In genomic region chr9:69681372-69682213, GRCm38 (mm10) we compare ENCODE assay signal across 12 mouse cellular contexts.
A peak's percentile ranks its signal among the peaks of the same experiment; 100 is the strongest.
DNase-seq lines count a peak whose midpoint lies in the region; ATAC-seq lines count a peak whose summit lies in the region.
"Had no signal": no experiment of that assay in that cellular context is flagged by ENCODE, and none has a peak within 500 bp of the region (broad histone marks: within the 10 kb centered on the region; RNA-seq: fewer than 3 reads in every experiment).

No protein-coding gene starts in this region.

- WGBS in midbrain, embryonic 10.5 days, result 7% methylated on average over 9 of the region's 9 CpGs
- 17% methylated on average over 9 of the region's 9 CpGs for WGBS in midbrain, embryonic 16.5 days
- 19% methylated on average over 9 of the region's 9 CpGs for WGBS in intestine, embryonic 14.5 days

- H3K9me3 ChIP-seq in midbrain, embryonic 10.5 days (replicated peaks), result no peaks in the 10 kb centered on the region
- no peaks in the 10 kb centered on the region for H3K9me3 ChIP-seq in midbrain, embryonic 16.5 days (replicated peaks; ENCODE audit: control insufficient read depth, low read length, poor library complexity, severe bottlenecking)
- no peaks in the 10 kb centered on the region for H3K9me3 ChIP-seq in intestine, embryonic 14.5 days (ENCODE audit: control insufficient read depth, low read length)
- H3K9me3 ChIP-seq: embryonic facial prominence, embryonic 12.5 days; neural tube, embryonic 12.5 days had no signal

- no peak for ATAC-seq in midbrain, embryonic 16.5 days
- 0 out of 2 replicates have a peak, but pooled peaks have one; percentile 68 for ATAC-seq in intestine, embryonic 14.5 days (replicated peaks; ENCODE audit: low FRiP score, low TSS enrichment, low read depth)
- no peak for ATAC-seq in erythroid progenitor cell, adult 5-6 weeks (replicated peaks; ENCODE audit: low FRiP score, poor library complexity, severe bottlenecking)
- ATAC-seq in cerebellum, adult (ENCODE audit: insufficient number of reproducible peaks, low FRiP score, low TSS enrichment), result no peak
- ATAC-seq in megakaryocyte progenitor cell, adult 5-6 weeks (replicated peaks; ENCODE audit: poor library complexity), result no peak

- H3K4me2 ChIP-seq in midbrain, embryonic 16.5 days (ENCODE audit: low read length), result no peak overlapping the region
- no peak overlapping the region for H3K4me2 ChIP-seq in intestine, embryonic 14.5 days (ENCODE audit: low read length)
- H3K4me2 ChIP-seq: embryonic facial prominence, embryonic 12.5 days; neural tube, embryonic 12.5 days had no signal

- H3K36me3 ChIP-seq in midbrain, embryonic 10.5 days, result no peaks in the 10 kb centered on the region
- no peaks in the 10 kb centered on the region for H3K36me3 ChIP-seq in midbrain, embryonic 16.5 days (ENCODE audit: control insufficient read depth, insufficient read depth, low read length)
- no peaks in the 10 kb centered on the region for H3K36me3 ChIP-seq in intestine, embryonic 14.5 days (ENCODE audit: control insufficient read depth, insufficient read depth, low read length)
- H3K36me3 ChIP-seq: embryonic facial prominence, embryonic 12.5 days; neural tube, embryonic 12.5 days had no signal

- H3K4me3 ChIP-seq in midbrain, embryonic 10.5 days, result 0 out of 2 replicates have a peak overlapping the region, but pooled peaks have one; percentile 9
- no peak overlapping the region for H3K4me3 ChIP-seq in midbrain, embryonic 16.5 days (ENCODE audit: low read depth, low read length)
- no peak overlapping the region for H3K4me3 ChIP-seq in intestine, embryonic 14.5 days (ENCODE audit: low read depth, low read length)
- H3K4me3 ChIP-seq: embryonic facial prominence, embryonic 12.5 days; neural tube, embryonic 12.5 days had no signal

- peaks cover 7% of the 10 kb centered on the region; the same call in 1 of the 2 replicates for H3K27me3 ChIP-seq in midbrain, embryonic 10.5 days (ENCODE audit: low read depth, poor library complexity, severe bottlenecking)
- no peaks in the 10 kb centered on the region for H3K27me3 ChIP-seq in midbrain, embryonic 16.5 days (ENCODE audit: control insufficient read depth, insufficient read depth, low read depth, low read length)
- H3K27me3 ChIP-seq in intestine, embryonic 14.5 days (replicated peaks; ENCODE audit: control insufficient read depth, insufficient read depth, low read length), result 0 out of 2 replicates have a peak, but pooled peaks cover 1% of the 10 kb centered on the region
- H3K27me3 ChIP-seq: embryonic facial prominence, embryonic 12.5 days; neural tube, embryonic 12.5 days had no signal

- peak; percentile 56 for DNase-seq in midbrain, embryonic 10.5 days (ENCODE audit: low spot score)
- DNase-seq in intestine, embryonic 14.5 days (ENCODE audit: low spot score), result no peak
- DNase-seq in kidney, postnatal 10 days, result peak; percentile 19
- peak; percentile 29 for DNase-seq in retina, postnatal 1 day
- DNase-seq: heart, postnatal 4 days; thymus, postnatal 25 days had no signal

- no peak overlapping the region for H3K9ac ChIP-seq in midbrain, embryonic 16.5 days (ENCODE audit: low read depth, low read length)
- H3K9ac ChIP-seq in intestine, embryonic 14.5 days (ENCODE audit: low read length), result no peak overlapping the region
- H3K9ac ChIP-seq: embryonic facial prominence, embryonic 12.5 days; neural tube, embryonic 12.5 days had no signal

- peaks cover 28% of the 10 kb centered on the region for H3K4me1 ChIP-seq in midbrain, embryonic 10.5 days
- H3K4me1 ChIP-seq in midbrain, embryonic 16.5 days (ENCODE audit: control insufficient read depth, insufficient read depth, low read length), result no peaks in the 10 kb centered on the region
- 0 out of 2 replicates have a peak, but pooled peaks cover 2% of the 10 kb centered on the region for H3K4me1 ChIP-seq in intestine, embryonic 14.5 days (replicated peaks; ENCODE audit: control insufficient read depth, insufficient read depth, low read length)

- H3K27ac ChIP-seq in midbrain, embryonic 10.5 days (replicated peaks), result peak overlapping the region; percentile 79
- H3K27ac ChIP-seq in midbrain, embryonic 16.5 days (ENCODE audit: low read length), result no peak overlapping the region
- H3K27ac ChIP-seq in intestine, embryonic 14.5 days (ENCODE audit: low read depth), result no peak overlapping the region
- H3K27ac ChIP-seq: embryonic facial prominence, embryonic 12.5 days; neural tube, embryonic 12.5 days had no signal
